Mouse (Mus musculus) thymus, adult 2 months (tissue): Measurements from ENCODE around the gene Sppl2b. TPM values are rescaled to one million over a fixed set of nuclear protein-coding genes. Genes with fewer than 3 reads are reported as not detected.

ENCODE experiments used
- DNase-seq: peaks from one replicate; pipeline ENCODE4 v3.0.0; 2021
- H3K27ac ChIP-seq: fragments of 200-500 bp; 2 replicates; pipeline ENCODE4 v1.5.1; 2012; ENCODE audit warnings: low read length, control low read depth; ENCODE audit not compliant: control insufficient read depth, insufficient read depth
- H3K27me3 ChIP-seq: fragments of 200-500 bp; 2 replicates; pipeline ENCODE4 v1.6.1; 2012; ENCODE audit warnings: mild to moderate bottlenecking, low read length, moderate library complexity, mixed read lengths; ENCODE audit not compliant: control insufficient read depth, insufficient read depth
- H3K36me3 ChIP-seq: fragments of 200-500 bp; 2 replicates; pipeline ENCODE4 v1.6.1; 2012; ENCODE audit warnings: mild to moderate bottlenecking, low read length, moderate library complexity; ENCODE audit not compliant: control insufficient read depth, insufficient read depth
- H3K4me1 ChIP-seq: fragments of 200-500 bp; replicated peaks from 2 replicates; pipeline ENCODE4 v1.6.1; 2012; ENCODE audit warnings: low read length; ENCODE audit not compliant: control insufficient read depth, insufficient read depth
- H3K4me3 ChIP-seq: fragments of 200-500 bp; 2 replicates; pipeline ENCODE4 v1.5.1; 2012; ENCODE audit warnings: mild to moderate bottlenecking, low read length, control low read depth, moderate library complexity; ENCODE audit not compliant: control insufficient read depth, insufficient read depth
- CTCF ChIP-seq: fragments of 200-500 bp; IDR thresholded peaks from 2 replicates; pipeline ENCODE4 v1.5.1; 2012; ENCODE audit warnings: mild to moderate bottlenecking, control low read depth, low read length, moderate library complexity, borderline replicate concordance; ENCODE audit not compliant: control insufficient read depth, poor library complexity, insufficient read depth; ENCODE audit errors: extremely low read depth
- POLR2A ChIP-seq: fragments of 200-500 bp; IDR thresholded peaks from 2 replicates; pipeline ENCODE4 v1.6.1; 2012; ENCODE audit warnings: mild to moderate bottlenecking, low read length, control low read depth, moderate library complexity; ENCODE audit not compliant: control insufficient read depth, poor library complexity, insufficient read depth; ENCODE audit errors: extremely low read depth
- WGBS: fragments of 180-500 bp; shearing (Covaris S2); methylation state at CpG from one replicate; pipeline ENCODE4 v1.1.7; 2018; 5-methylcytosine and 5-hydroxymethylcytosine counted together
- polyA plus RNA-seq: library from polyadenylated mRNA; depleted of rRNA; stranded (reverse); fragments of >200 nt; gene quantifications from 2 replicates; pipeline ENCODE4 v1.2.3, GENCODE M21; 2012

Sppl2b gene
- polyA plus RNA-seq, 1 experiment = 167 TPM

DNA sequence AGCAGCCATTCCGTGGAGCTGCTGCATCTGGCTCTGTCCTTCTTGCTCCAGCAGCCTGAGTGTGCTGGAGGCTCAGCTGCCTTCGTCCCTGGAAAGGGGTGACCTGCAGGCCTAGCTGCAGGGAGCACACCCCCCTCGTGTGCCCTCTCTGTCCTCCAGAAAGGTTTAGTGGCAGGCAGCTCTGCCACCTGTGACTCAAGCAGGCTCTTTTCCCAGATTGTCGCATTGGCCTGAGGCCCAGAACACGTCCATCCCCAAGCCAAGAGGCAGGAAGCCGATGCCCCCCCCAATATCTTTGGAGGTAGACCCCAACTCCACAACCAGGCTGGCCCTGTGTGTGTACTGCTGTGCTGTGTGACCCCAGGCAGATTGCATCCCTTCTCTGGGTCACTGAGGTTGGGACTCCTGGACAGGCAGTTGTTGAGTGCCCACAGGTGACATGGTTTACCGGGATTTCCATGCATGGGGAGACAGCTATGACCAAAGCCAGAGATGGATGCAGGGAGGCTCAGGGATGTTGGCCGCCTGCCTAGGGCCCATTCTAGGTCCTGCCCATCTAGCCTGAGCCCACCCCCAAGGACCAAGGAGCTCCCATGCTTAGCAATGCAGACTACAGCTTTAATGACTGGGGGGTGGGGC is 9.9 kb upstream of the Sppl2b start:
- TF ChIP-seq POLR2A (no peak), CTCF (no peak)
- H3K36me3 ChIP-seq = no peaks in the 10 kb centered on the region
- H3K4me1 ChIP-seq = peaks cover 17% of the 10 kb centered on the region; the same call in 1 of the 2 replicates
- peaks cover 2% of the 10 kb centered on the region; the same call in 1 of the 2 replicates for H3K27me3 ChIP-seq
- H3K4me3 ChIP-seq = no peak overlapping the region
- 79% methylated on average over 8 of the region's 8 CpGs for WGBS
- DNase-seq = no peak
- H3K27ac ChIP-seq = no peak overlapping the region

DNA sequence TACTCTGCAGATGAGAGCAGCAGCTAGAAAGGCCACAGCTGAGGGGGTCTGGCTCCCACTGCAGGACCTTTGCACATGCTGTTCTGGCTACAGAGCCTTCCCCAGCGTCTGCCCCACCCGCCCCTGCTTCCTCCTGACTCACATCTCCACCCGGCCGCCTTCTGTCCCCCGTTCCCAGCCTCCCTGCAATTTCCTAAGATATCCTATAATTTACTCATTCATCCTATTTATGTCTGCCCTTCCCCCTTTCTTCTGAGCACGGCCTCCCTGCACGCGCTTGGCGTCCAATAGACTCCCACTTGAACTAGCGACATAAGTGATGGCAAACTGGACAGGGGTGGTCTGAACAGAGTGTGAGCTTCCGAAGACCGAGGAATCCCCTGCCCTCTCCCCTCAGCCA is 9.3 kb upstream of the Sppl2b start:
- no peak for DNase-seq
- Histone ChIP-seq H3K36me3 (no peaks in the 10 kb centered on the region), H3K4me3 (no peak overlapping the region), H3K27ac (no peak overlapping the region), H3K4me1 (peaks cover 17% of the 10 kb centered on the region; the same call in 1 of the 2 replicates), H3K27me3 (peaks cover 2% of the 10 kb centered on the region; the same call in 1 of the 2 replicates)
- TF ChIP-seq CTCF (no peak), POLR2A (no peak)
- WGBS = 91% methylated on average over 12 of the region's 12 CpGs

DNA sequence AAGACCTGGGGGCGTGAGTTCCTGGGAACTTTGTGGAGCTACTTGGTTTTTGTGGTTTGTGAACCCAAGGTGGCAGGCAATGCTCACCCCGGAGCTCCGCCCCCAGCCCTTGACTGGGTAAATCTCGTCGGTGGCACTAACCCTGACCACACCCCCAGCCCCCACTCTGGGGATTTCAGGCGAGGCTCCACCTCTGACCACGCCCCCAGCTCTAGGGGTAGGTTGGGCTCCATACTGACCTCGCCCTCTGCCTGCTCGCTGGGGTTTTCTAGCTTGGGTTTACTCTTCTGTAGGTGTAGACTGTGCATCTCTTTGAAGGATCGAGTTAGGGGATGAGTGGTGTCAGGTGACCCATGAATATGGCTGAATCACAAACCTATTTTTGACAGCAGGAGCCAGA is 6.5 kb upstream of the Sppl2b start:
- TF ChIP-seq POLR2A (no peak), CTCF (no peak)
- DNase-seq = peak; percentile 69
- WGBS = 1% methylated on average over 10 of the region's 10 CpGs
- no peak overlapping the region for H3K27ac ChIP-seq
- H3K4me1 ChIP-seq = peaks cover 17% of the 10 kb centered on the region; the same call in 1 of the 2 replicates
- H3K4me3 ChIP-seq = no peak overlapping the region
- H3K27me3 ChIP-seq = peaks cover 2% of the 10 kb centered on the region; the same call in 1 of the 2 replicates
- H3K36me3 ChIP-seq = no peaks in the 10 kb centered on the region

DNA sequence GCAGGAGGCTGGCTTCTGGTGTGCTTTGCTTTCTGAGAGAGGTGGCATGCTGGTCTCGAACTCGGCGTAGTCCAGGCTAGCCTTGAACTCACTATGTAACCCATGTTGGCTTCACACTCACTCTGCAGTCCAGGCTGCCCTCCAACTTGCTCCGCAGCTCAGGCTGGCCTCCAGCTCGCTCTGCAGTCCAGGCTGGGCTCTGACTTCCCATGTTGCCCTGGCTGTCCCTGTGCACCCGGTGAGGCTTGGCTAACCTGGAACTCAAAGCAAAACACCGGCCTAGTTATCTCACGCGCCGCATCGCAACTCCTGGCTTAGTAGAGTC is 636 bp downstream of the Sppl2b start:
- no peak overlapping the region for H3K27ac ChIP-seq
- 37% methylated on average over 11 of the region's 11 CpGs for WGBS
- H3K36me3 ChIP-seq = no peaks in the 10 kb centered on the region
- no peaks in the 10 kb centered on the region for H3K27me3 ChIP-seq
- H3K4me1 ChIP-seq = peaks cover 20% of the 10 kb centered on the region
- peak overlapping the region; percentile 74 for H3K4me3 ChIP-seq
- DNase-seq = no peak
- TF ChIP-seq POLR2A (no peak), CTCF (no peak)

DNA sequence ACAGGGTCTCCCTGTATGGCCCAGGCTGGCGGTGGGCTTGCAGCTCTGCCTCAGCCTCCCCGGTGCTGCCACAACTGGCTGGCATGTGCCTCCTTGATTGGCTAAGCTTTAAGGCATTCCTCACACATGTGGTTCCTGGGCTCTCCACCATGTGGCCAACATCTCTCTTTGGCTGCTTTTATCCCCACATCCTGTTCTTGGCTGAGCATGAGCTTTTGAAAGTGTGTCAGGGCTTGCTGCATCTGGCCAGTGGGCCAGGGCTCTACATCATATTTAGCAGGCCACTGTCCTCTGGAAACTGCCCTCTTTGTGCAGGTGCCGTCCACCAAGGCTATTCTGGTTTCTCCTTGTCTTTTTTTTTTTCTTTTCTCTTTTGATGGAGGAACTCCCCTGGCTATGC is 1.2 kb downstream of the Sppl2b start:
- no peak overlapping the region for H3K27ac ChIP-seq
- no peaks in the 10 kb centered on the region for H3K36me3 ChIP-seq
- H3K4me3 ChIP-seq = no peak overlapping the region
- no peaks in the 10 kb centered on the region for H3K27me3 ChIP-seq
- peaks cover 20% of the 10 kb centered on the region for H3K4me1 ChIP-seq
- 25% methylated on average over 3 of the region's 3 CpGs for WGBS
- no peak for DNase-seq
- TF ChIP-seq CTCF (no peak), POLR2A (no peak)

DNA sequence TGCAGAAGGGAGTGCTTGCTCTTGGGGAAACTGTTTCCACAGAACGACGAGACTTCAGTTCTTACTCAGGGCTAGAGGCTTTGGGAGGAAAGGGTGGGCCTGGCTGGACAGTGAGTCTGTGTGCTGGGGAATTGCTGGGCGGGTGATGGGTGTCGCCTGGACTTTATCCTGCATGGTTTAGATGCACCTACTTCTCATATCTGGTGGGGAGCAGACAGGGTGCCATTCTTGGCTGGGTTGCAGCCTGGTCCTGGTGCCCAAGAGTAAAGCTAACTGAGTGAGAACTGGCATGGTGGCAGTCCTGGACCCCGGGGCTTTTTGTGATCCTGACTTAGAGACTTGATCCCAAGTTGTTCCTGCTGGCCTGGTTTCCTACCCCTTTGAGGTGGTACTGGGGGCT is 1.8 kb downstream of the Sppl2b start:
- no peaks in the 10 kb centered on the region for H3K27me3 ChIP-seq
- H3K4me3 ChIP-seq = no peak overlapping the region
- H3K27ac ChIP-seq = no peak overlapping the region
- 84% methylated on average over 5 of the region's 5 CpGs for WGBS
- DNase-seq = no peak
- no peaks in the 10 kb centered on the region for H3K36me3 ChIP-seq
- TF ChIP-seq POLR2A = no peak
- TF ChIP-seq CTCF = no peak
- H3K4me1 ChIP-seq = peaks cover 20% of the 10 kb centered on the region

DNA sequence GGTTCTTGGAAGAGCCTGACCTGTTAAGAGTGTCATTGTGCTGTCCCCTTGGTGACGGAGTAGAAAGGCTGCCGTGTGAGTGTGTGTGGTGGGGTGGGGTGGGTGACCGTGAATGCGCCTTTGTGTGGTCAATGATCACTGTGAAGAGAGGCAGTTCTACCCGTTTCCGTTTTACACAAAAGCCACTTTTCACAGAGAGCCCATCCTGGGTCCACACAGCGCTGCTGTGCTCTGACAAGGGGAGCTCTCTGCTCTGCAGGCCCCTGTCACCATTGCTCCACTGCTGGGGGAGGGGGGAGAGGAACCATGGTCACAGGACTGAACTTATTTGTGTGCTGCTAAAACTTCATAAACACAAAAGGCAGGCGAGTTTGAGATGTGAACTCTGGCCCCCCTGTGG is 2.3 kb downstream of the Sppl2b start:
- TF ChIP-seq CTCF = no peak
- no peak for TF ChIP-seq POLR2A
- no peak overlapping the region for H3K4me3 ChIP-seq
- WGBS = 62% methylated on average over 8 of the region's 8 CpGs
- H3K36me3 ChIP-seq = no peaks in the 10 kb centered on the region
- peaks cover 20% of the 10 kb centered on the region for H3K4me1 ChIP-seq
- DNase-seq = no peak
- H3K27me3 ChIP-seq = no peaks in the 10 kb centered on the region
- H3K27ac ChIP-seq = no peak overlapping the region
